Mouse (Mus musculus) CH12.LX (cell line): ENCODE results near the gene Ap2a1. TPM values are rescaled to one million over a fixed set of nuclear protein-coding genes. Genes with fewer than 3 reads are reported as not detected.
A peak's percentile ranks its signal among the peaks of the same experiment; 100 is the strongest.

Experiments
- DNase-seq: peaks from one replicate; pipeline ENCODE4 v3.0.0-alpha.2; 2013; ENCODE audit errors: extremely low read depth
- H3K27ac ChIP-seq: 2 replicates; pipeline ENCODE4 v1.5.1; 2012; ENCODE audit warnings: low read depth, mild to moderate bottlenecking, control low read depth, moderate library complexity; ENCODE audit not compliant: insufficient read depth
- H3K27me3 ChIP-seq: replicated peaks from 2 replicates; pipeline ENCODE3; 2012; ENCODE audit warnings: inconsistent platforms
- H3K36me3 ChIP-seq, 2 experiments: replicated peaks in 1 of 2; 2 replicates each; pipeline versions ENCODE3 to v1.6.1; 2012; ENCODE audit warnings: inconsistent platforms in 1 of 2, low read length in 1 of 2, mild to moderate bottlenecking in 1 of 2, mixed read lengths in 1 of 2, moderate library complexity in 1 of 2; ENCODE audit not compliant: control insufficient read depth in 1 of 2, insufficient read depth in 1 of 2
- H3K4me1 ChIP-seq, 2 experiments: 2 replicates each; pipeline ENCODE4 v1.6.1; 2012; ENCODE audit warnings: inconsistent platforms in 1 of 2, moderate library complexity in 1 of 2; ENCODE audit not compliant: insufficient read depth in 2 of 2, control insufficient read depth in 1 of 2
- H3K4me2 ChIP-seq: 2 replicates; pipeline ENCODE4 v1.6.1; 2012; ENCODE audit warnings: low read depth, mild to moderate bottlenecking, control low read depth; ENCODE audit not compliant: poor library complexity, insufficient read depth, severe bottlenecking
- H3K4me3 ChIP-seq, 3 experiments: fragments of 150-350 bp in 1 of 3; sonication (generic) in 1 of 3; replicated peaks in 1 of 3; 2 replicates each; pipeline versions ENCODE3 to v1.5.1; 2011 to 2012; ENCODE audit warnings: low read depth in 2 of 3, low read length in 2 of 3, mild to moderate bottlenecking in 2 of 3, moderate library complexity in 2 of 3, control low read depth in 1 of 3, improper control_type of control experiment in 1 of 3, inconsistent platforms in 1 of 3, mixed read lengths in 1 of 3; ENCODE audit not compliant: poor library complexity in 1 of 3
- H3K79me2 ChIP-seq: replicated peaks from 2 replicates; pipeline ENCODE4 v1.6.1; 2012; ENCODE audit warnings: mild to moderate bottlenecking, moderate library complexity; ENCODE audit not compliant: control insufficient read depth, poor library complexity, insufficient read depth, severe bottlenecking; ENCODE audit errors: extremely low read depth
- H3K9ac ChIP-seq: 2 replicates; pipeline ENCODE4 v1.6.1; 2012; ENCODE audit warnings: low read depth, mild to moderate bottlenecking, control low read depth, moderate library complexity; ENCODE audit not compliant: insufficient read depth
- H3K9me3 ChIP-seq: replicated peaks from 2 replicates; pipeline ENCODE3; 2012; ENCODE audit warnings: low read length, inconsistent platforms, mixed read lengths
- CHD1 ChIP-seq: IDR thresholded peaks from 2 replicates; pipeline ENCODE4 v1.6.1; 2012; ENCODE audit warnings: low read depth, low read length, improper control_type of control experiment, inconsistent platforms
- E2F4 ChIP-seq: IDR thresholded peaks from 2 replicates; pipeline ENCODE4 v1.6.1; 2011; ENCODE audit warnings: low read depth, low read length, improper control_type of control experiment; ENCODE audit not compliant: insufficient replicate concordance
- ETS1 ChIP-seq: conservative IDR thresholded peaks from 2 replicates; pipeline ENCODE4 v1.6.1; 2012; ENCODE audit warnings: low read depth, mild to moderate bottlenecking, inconsistent platforms, low read length, improper control_type of control experiment, moderate library complexity
- GABPA ChIP-seq: IDR thresholded peaks from 2 replicates; pipeline ENCODE4 v1.6.1; 2012; ENCODE audit warnings: low read depth, low read length, improper control_type of control experiment, inconsistent platforms; ENCODE audit not compliant: insufficient replicate concordance
- IRF4 ChIP-seq: IDR thresholded peaks from 2 replicates; pipeline ENCODE4 v1.6.1; 2014; ENCODE audit warnings: low read depth, mild to moderate bottlenecking, inconsistent platforms, low read length, improper control_type of control experiment
- JUN ChIP-seq: IDR thresholded peaks from 2 replicates; pipeline ENCODE4 v1.6.1; 2011; ENCODE audit warnings: low read depth, mild to moderate bottlenecking, low read length, improper control_type of control experiment, moderate library complexity; ENCODE audit not compliant: insufficient read depth
- KAT2A ChIP-seq: IDR thresholded peaks from 2 replicates; pipeline ENCODE4 v1.6.1; 2012; ENCODE audit warnings: low read length, improper control_type of control experiment, inconsistent platforms; ENCODE audit not compliant: insufficient replicate concordance
- MAFK ChIP-seq: IDR thresholded peaks from 2 replicates; pipeline ENCODE4 v1.6.1; 2011; ENCODE audit warnings: low read length, improper control_type of control experiment; ENCODE audit not compliant: insufficient replicate concordance
- MAX ChIP-seq: IDR thresholded peaks from 2 replicates; pipeline ENCODE4 v1.6.1; 2011; ENCODE audit warnings: low read length, improper control_type of control experiment
- MEF2A ChIP-seq: IDR thresholded peaks from 2 replicates; pipeline ENCODE4 v1.6.1; 2014; ENCODE audit warnings: low read depth, mild to moderate bottlenecking, inconsistent platforms, low read length, improper control_type of control experiment, borderline replicate concordance
- NELFE ChIP-seq: IDR thresholded peaks from 2 replicates; pipeline ENCODE4 v1.6.1; 2011; ENCODE audit warnings: low read depth, low read length, improper control_type of control experiment
- NRF1 ChIP-seq: IDR thresholded peaks from 2 replicates; pipeline ENCODE4 v1.6.1; 2014; ENCODE audit warnings: low read depth, mild to moderate bottlenecking, inconsistent platforms, low read length, improper control_type of control experiment, moderate library complexity
- POLR2A ChIP-seq: IDR thresholded peaks from 2 replicates; pipeline ENCODE4 v1.6.1; 2011; ENCODE audit warnings: low read depth, mild to moderate bottlenecking, improper control_type of control experiment, low read length
- RAD21 ChIP-seq: IDR thresholded peaks from 2 replicates; pipeline ENCODE4 v1.6.1; 2011; ENCODE audit warnings: low read depth, mild to moderate bottlenecking, low read length, improper control_type of control experiment, moderate library complexity
- RCOR1 ChIP-seq: conservative IDR thresholded peaks from 2 replicates; pipeline ENCODE4 v1.6.1; 2012; ENCODE audit warnings: low read depth, mild to moderate bottlenecking, inconsistent platforms, low read length, improper control_type of control experiment
- TBP ChIP-seq: conservative IDR thresholded peaks from 2 replicates; pipeline ENCODE4 v1.6.1; 2011; ENCODE audit warnings: low read depth, low read length, improper control_type of control experiment
- TCF12 ChIP-seq: IDR thresholded peaks from 2 replicates; pipeline ENCODE4 v1.6.1; 2014; ENCODE audit warnings: low read depth, mild to moderate bottlenecking, inconsistent platforms, low read length, improper control_type of control experiment
- UBTF ChIP-seq: IDR thresholded peaks from 2 replicates; pipeline ENCODE4 v1.6.1; 2012; ENCODE audit warnings: low read depth, mild to moderate bottlenecking, inconsistent platforms, low read length, improper control_type of control experiment, moderate library complexity
- USF1 ChIP-seq: IDR thresholded peaks from 2 replicates; pipeline ENCODE4 v1.6.1; 2014; ENCODE audit warnings: low read depth, mild to moderate bottlenecking, inconsistent platforms, low read length, improper control_type of control experiment
- USF2 ChIP-seq: conservative IDR thresholded peaks from 2 replicates; pipeline ENCODE4 v1.6.1; 2011; ENCODE audit warnings: low read depth, low read length, improper control_type of control experiment
- ZMIZ1 ChIP-seq: IDR thresholded peaks from 2 replicates; pipeline ENCODE4 v1.6.1; 2012; ENCODE audit warnings: low read depth, mild to moderate bottlenecking, inconsistent platforms, low read length, improper control_type of control experiment
- ZNF384 ChIP-seq: IDR thresholded peaks from 2 replicates; pipeline ENCODE4 v1.6.1; 2012; ENCODE audit warnings: low read depth, low read length, improper control_type of control experiment, inconsistent platforms
- dilution Hi-C: fragments of 300-500 bp; cut with MboI; formaldehyde crosslinking; loops from 2 replicates; pipeline ENCODE4 v1.14.3; 2020; ENCODE audit warnings: low sequenced_read_pairs; ENCODE audit not compliant: extremely low pct_unique_long_range_greater_than_20kb, extremely low pct_ligation_motif_present
- in situ Hi-C: fragments of 300-500 bp; cut with MboI; formaldehyde crosslinking; loops from 3 replicates; pipeline ENCODE4 v1.14.3; 2019; ENCODE audit warnings: low sequenced_read_pairs, low pct_ligation_motif_present, low pct_unique_long_range_greater_than_20kb, mixed read lengths
- polyA plus RNA-seq: library from polyadenylated mRNA; unstranded; fragments of >175 nt; gene quantifications from 2 replicates; pipeline ENCODE4 v1.2.1, GENCODE M21; 2012; ENCODE audit warnings: low read depth; ENCODE audit not compliant: insufficient read length
- total RNA-seq, 2 experiments: library from RNA; depleted of rRNA; stranded (reverse); fragments of 300-350 nt in 1 of 2; fragments of >200 nt in 1 of 2; gene quantifications; 2 replicates each; pipeline ENCODE4 v1.2.3; 2012 to 2014

Ap2a1 gene
- total and polyA plus RNA-seq, 3 experiments = 35.7 to 61.1 (median 56.3) TPM

DNA sequence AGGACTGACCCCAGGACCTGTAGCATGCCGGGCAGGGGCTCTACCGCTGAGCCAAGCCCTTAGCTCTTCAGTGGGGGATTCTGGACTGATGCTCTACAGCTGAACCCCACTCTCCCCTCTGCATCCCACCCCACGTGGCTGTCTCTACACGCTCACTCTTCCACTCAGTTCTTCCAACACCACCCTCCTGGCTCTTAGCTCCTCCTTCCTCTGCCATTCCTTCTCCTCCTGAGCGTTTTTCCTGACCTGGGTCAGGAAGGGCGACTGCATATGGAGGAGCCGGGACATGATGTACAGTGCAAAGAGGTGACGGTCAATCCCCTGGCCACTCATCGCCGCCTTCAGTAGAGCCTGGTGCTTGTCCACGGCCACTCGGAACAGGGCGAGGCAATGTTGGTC, 31.2 kb upstream of the Ap2a1 start:
- dilution Hi-C loops = no loop called here

DNA sequence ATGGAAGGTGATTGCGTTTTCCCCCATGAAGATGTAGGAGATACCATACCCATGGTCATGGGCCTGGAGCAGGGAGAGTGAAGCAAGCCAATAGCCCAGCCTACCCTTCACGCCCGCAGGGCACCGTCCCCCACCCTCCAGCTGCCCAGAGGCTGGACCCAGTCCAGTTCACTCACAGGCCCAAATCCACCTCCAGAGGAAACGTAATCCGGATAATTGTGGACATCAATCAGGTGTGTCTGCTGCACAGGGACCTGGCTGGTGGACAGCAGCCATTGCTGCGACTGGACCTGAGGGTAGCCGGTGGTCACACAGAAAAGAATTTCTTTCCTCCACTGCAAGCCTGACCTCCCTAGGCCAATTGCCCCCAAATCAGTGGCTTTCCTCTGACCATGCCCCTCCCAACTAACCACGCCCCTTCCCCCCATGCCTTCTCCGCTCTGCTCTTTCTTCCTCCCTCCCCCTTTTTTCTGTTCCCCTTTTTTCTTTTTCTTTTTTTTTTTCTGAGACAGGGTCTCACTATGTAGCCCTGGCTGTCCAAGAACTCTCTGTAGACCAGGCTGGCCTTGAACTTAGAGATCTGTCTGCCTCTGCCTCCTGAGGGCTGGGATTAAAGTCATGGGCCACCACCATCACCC, 30.7 kb upstream of the Ap2a1 start:
- no peaks in the 10 kb centered on the region for H3K9me3 ChIP-seq
- no peaks in the 10 kb centered on the region for H3K79me2 ChIP-seq
- H3K4me3 ChIP-seq = no peak overlapping the region
- peaks cover 0 to 65% of the 10 kb centered on the region in 2 experiments for H3K36me3 ChIP-seq
- no peaks in the 10 kb centered on the region for H3K27me3 ChIP-seq
- H3K9ac ChIP-seq = no peak overlapping the region
- dilution Hi-C loops (no loop called here), in situ Hi-C loops (loop anchor here (10.0 kb wide), 2 partner anchors 105 to 215 kb away; partner anchors contain the start of genes Pnkp and Vrk3)
- H3K4me2 ChIP-seq = no peak overlapping the region
- no peak overlapping the region for H3K27ac ChIP-seq
- peaks cover 11 to 26% of the 10 kb centered on the region in 2 experiments for H3K4me1 ChIP-seq
- TF ChIP-seq MAX (no peak), IRF4 (0 out of 2 replicates have a peak, but pooled peaks have one; percentile 12), ZNF384 (peak; percentile 72), RAD21 (no peak), NELFE (no peak)
- DNase-seq = no peak

More for the DNA sequence above, 31.2 kb upstream of the Ap2a1 start:
- Histone ChIP-seq H3K36me3 (peaks cover 0 to 70% of the 10 kb centered on the region in 2 experiments), H3K4me1 (peaks cover 11 to 26% of the 10 kb centered on the region in 2 experiments), H3K9ac (no peak overlapping the region), H3K79me2 (no peaks in the 10 kb centered on the region), H3K27ac (no peak overlapping the region), H3K4me2 (no peak overlapping the region), H3K27me3 (no peaks in the 10 kb centered on the region), H3K4me3 (no peak overlapping the region), H3K9me3 (no peaks in the 10 kb centered on the region)
- in situ Hi-C loops = no loop called here
- TF ChIP-seq MAFK = no peak
- TF ChIP-seq TCF12 = no peak
- no peak for TF ChIP-seq USF1
- TF ChIP-seq USF2 = no peak
- no peak for TF ChIP-seq TBP
- no peak for TF ChIP-seq KAT2A
- no peak for TF ChIP-seq POLR2A
- DNase-seq = no peak

DNA sequence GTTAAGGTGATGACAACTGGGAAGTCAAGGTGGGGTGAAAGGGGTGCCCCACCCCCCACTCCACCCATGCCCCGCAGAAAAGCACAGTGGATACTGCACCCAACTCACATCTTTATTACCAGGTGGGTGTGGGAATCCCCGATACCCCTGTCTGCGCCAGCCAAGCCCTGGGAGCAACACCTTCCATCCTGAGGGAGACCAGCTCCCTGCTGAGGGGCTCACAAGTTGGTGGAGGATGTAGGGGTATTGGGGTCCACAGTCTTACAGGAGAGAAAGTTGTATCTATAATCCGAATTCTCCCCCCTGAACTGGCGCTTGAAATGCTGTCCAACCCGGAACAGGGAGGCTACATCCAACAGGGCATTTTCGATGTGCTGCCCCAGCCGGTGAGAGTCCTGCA, 30.0 kb upstream of the Ap2a1 start:
- H3K4me1 ChIP-seq = peaks cover 11 to 26% of the 10 kb centered on the region in 2 experiments
- H3K4me3 ChIP-seq = no peak overlapping the region
- H3K36me3 ChIP-seq = peaks cover 0 to 63% of the 10 kb centered on the region in 2 experiments
- no peaks in the 10 kb centered on the region for H3K9me3 ChIP-seq
- H3K4me2 ChIP-seq = no peak overlapping the region
- TF ChIP-seq MAFK (no peak), UBTF (no peak), CHD1 (no peak), ZNF384 (no peak), ZMIZ1 (no peak), JUN (no peak), NRF1 (no peak), POLR2A (no peak), TCF12 (no peak), ETS1 (no peak), GABPA (no peak), MEF2A (no peak), E2F4 (no peak), KAT2A (no peak), RCOR1 (no peak)
- DNase-seq = no peak
- H3K79me2 ChIP-seq = no peaks in the 10 kb centered on the region
- in situ Hi-C loops (loop anchor here (10.0 kb wide), 2 partner anchors 104 to 214 kb away; partner anchors contain the start of genes Pnkp and Vrk3), dilution Hi-C loops (no loop called here)
- H3K27me3 ChIP-seq = peaks cover 1% of the 10 kb centered on the region
- no peak overlapping the region for H3K9ac ChIP-seq
- H3K27ac ChIP-seq = no peak overlapping the region
